Mouse (Mus musculus) right cerebral cortex, adult 18-20 months (tissue): Measurements from ENCODE around the gene Dlg1.
"Not testable (repeated sequence)": the region's sequence is repeated elsewhere in the genome, so short reads cannot be mapped to it uniquely, and the experiment has no call there.

Source experiments
- DNase-seq: peaks from one replicate; pipeline ENCODE4 v3.0.0; 2022; ENCODE audit warnings: mixed read lengths

Dlg1 gene

GRCm38 (mm10) chr16:31657502-31657901, 5.7 kb upstream of the Dlg1 start:
- no peak for DNase-seq

DNA sequence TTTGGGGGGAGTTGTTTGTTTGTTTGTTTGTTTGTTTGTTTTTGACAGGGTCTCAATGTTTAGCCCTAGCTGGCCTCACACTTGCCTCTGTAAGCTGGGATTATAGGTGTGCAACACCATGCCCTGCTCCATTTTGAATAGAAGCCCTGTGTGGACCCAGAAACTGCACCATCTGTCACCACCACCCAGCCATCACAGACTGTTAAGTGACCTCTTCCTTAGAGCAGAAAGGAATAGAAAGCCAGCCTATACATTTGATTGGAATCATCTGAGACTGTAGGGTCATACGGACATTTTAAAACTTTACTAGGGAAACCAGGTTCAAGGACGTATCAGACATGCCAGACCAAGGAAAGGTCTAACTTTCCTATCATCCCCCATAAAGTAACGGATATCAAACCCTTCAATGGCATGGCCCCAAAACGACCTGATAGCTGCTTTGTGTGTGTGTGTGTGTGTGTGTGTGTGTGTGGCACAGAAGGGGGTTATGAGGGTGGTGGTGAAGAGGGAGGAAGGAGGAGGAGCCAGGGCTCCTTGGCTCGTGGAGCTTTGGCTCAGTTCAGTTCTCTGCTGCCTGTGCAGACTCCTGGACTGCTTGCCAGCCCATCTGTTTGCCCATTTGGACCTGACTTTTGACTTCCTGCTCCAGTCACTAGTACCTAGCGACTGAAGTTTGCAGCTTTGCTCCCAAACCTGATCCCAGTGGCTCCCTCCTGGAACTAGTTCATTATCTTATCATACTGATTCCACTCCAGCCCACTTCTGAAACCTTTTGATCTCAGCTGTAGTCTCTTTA, 4.5 kb upstream of the Dlg1 start:
- DNase-seq = no peak

DNA sequence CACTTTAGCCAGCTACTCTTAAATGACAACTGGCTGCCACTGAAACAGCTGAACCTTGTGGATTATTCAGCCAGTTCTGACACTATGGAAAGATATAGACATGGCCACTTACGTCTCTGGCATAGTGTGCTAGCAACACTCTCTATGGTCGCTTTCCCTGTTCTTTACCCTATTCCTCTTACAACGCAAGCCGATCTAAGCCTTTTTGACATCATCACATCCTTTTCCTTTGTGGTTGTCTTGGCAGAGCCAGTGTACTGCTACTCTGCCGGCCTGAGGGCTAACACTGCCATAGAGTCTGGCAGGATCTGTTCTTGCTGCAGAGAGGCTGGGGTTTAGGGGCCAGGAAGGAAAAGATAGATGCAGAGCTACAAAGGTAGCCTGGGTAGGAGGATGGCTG, 3.8 kb upstream of the Dlg1 start:
- DNase-seq = no peak

DNA sequence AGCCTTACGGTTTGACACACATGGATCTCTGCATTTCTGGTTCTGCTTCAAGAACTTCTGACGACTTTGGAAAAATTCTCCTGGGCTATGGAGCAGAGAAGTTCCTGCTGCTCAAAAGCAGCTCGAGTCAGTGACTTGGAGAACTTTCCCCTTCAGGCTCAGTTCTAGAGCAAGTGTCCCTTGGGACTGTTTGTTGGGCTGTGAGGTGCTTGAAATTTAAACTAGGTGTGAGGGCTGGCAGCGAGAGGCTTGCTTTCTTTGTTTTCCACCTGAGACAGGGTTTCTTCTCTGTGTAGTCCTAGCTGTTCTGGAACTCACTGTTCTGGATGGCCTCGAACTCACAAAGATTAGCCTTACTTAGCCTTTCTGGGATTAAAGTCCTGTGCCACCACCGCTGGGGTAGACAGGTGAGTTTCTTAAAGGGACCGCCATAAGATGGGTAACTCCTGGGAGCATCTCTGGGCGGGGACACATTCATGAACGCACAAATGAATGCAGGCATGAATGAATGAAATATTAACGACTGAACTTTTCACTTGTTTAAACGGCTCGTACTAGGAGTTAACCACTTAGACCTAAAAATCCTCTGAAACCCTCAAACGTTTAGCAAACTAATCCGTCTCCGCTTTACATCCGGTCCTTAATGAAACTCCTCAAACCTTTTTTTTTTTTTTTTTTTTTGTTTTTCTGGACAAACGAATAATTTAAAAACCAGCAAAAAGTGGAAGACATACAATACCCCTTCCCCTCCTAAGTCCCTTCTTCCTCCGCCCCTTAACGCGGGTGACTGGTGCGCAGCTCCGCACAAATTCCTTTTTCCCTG, 476 bp upstream of the Dlg1 start:
- DNase-seq = no peak

DNA sequence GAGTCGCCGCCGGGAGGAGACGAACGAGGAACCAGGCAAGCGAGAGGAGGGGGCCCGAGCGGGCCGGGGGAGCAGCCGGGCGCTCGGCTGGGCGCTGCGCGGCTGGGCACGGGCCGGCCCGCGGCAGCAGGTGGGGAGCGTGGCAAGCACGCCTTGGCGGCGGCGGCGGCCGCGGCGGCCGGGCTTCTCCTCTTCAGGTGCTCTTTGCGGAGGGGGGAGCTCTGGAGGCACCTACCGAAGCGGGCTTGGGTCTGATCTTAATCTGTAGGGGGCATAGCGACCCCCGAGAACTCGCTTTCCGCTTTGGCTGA, 999 bp downstream of the Dlg1 start:
- DNase-seq = no peak

- no peak for DNase-seq
Observed at GRCm38 (mm10) chr16:31672202-31672601, 9.0 kb downstream of the Dlg1 start.

- DNase-seq = no peak
Observed at GRCm38 (mm10) chr16:31677463-31677862, 14.2 kb downstream of the Dlg1 start.

DNA sequence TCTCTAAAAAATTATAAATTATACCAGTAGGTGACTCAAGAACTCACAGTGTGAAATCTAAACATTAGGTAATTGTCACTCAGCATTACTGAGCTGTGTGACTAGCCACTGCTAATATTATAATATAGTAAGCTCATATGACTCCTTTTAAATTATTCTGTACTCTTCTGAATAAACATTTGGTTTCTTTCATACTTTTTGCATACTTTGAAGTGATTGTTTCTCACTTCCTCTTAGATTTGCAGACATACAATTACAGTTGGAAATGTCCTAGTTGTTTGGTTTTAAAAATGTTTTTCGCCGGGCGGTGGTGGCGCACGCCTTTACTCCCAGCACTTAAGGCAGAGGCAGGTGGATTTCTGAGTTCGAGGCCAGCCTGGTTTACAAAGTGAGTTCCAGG, 19.0 kb downstream of the Dlg1 start:
- DNase-seq = no peak

DNA sequence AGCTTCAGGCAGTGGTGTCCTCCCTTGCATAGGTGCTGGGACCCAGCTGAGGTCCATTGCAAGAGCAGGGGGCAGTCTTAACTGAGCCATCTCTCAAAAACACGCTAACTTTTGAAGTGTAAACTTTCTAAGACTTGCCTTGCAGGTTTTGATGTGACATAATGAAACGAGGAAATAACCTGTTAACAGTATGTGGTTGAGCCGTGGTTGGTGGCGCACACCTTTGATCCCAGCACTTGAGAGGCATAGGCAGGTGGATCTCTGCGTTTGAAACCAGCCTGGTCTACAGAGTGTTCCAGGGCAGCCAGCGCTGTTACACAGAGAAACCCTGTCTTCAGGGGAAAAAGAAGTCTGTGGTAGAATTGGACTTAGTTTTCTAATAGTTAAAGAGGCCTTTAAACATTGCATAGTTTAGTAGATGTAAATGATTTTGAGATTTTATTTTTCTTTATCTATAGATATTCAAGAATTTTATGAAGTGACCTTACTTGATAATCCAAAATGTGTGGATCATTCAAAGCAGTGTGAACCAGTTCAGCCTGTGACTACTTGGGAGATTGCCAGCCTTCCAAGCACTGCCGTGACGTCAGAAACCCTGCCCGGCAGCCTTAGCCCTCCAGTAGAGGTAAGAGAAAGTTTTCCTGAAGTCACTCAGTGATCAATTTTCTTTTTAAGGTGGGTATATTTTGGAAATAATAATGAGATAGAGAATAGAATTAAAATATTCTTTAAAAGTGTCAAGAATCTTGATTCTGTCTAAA, 20.6 kb downstream of the Dlg1 start:
- no peak for DNase-seq

GRCm38 (mm10) chr16:31684771-31685170, 21.5 kb downstream of the Dlg1 start:
- DNase-seq = no peak

- no peak for DNase-seq
Observed at GRCm38 (mm10) chr16:31687766-31688165, 24.5 kb downstream of the Dlg1 start.

GRCm38 (mm10) chr16:31695286-31696020, 32.2 kb downstream of the Dlg1 start:
- DNase-seq = peak; percentile 77

DNA sequence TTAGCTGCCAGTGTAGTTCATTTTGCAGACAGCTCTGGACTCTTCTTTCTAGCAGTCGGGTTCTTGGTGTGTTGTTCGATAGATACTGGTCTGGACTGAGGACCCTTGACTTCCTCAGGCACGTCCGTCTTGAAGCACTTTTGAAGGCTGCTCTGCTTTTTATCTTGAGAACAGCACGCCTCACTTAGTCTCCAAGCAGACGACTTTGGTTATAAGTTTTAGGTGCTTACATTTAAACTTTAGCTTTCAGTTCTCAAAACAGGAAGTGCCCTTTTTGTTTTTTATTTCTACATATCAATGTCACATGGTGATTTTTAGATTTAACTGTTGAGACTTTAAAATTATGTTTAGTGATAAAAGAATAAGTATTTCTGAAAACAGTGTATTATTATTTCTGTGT, 33.1 kb downstream of the Dlg1 start:
- no peak for DNase-seq

DNA sequence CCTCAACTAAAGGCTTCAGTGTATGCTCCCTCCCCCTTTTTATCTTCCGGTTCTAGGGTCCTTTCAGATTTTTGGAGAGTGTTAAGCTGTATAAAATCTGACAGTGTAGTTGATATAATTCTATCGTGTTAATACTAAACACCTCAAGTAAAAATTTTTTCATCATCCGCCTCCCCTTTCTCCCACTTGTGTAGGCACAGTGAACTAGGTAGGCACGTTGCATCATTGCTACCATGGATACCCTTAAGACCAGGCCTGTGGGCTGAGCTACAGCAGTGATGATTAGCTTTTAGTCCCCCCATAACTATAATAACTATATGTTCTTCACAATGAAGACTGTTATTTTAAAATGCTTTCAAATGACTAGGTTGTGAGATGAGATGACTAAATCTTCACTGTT, 34.1 kb downstream of the Dlg1 start:
- DNase-seq = peak; percentile 48

- no peak for DNase-seq
Observed at GRCm38 (mm10) chr16:31705213-31705612, 42.0 kb downstream of the Dlg1 start.

DNA sequence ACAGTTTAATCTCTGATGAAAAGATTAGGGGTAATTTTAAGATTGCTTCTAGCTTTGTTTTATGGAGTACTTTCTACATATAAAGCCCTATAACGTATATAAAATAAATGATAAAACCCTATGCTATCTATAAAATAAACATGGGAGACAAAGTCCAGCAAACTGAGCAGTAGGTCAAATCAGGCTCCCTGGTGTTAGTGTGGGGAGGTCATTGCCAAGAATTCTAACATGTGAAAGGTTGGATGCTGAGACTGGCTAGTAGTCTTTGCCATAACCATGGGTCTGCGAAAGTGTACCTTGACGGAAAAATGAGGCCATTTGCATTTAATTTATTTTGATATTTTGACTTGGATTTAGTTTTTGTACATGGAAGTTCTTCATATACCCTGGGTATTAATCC, 42.7 kb downstream of the Dlg1 start:
- DNase-seq = no peak

- DNase-seq = no peak
Observed at GRCm38 (mm10) chr16:31707326-31707725, 44.1 kb downstream of the Dlg1 start.

DNA sequence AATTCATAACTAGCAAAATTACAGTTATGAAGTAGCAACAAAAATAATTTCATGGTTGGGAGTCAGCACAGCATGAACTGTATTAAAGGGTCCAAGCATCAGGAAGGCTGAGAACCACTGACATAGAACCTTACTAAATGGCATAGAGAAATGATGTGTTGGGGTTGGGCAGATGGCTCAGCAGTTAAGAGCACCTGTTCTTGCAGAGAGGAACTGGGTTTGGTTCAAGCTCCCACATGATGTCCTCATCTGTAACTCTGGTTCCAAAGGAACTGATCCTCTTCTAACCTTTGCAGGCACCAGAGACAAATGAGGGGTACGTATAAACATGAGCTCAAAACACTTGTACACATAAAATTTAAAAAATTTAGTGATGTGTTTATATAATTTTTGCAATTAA, 59.7 kb downstream of the Dlg1 start:
- no peak for DNase-seq

- no peak for DNase-seq
Observed at GRCm38 (mm10) chr16:31724121-31724520, 60.9 kb downstream of the Dlg1 start.

GRCm38 (mm10) chr16:31724818-31725217, 61.6 kb downstream of the Dlg1 start:
- no peak for DNase-seq

GRCm38 (mm10) chr16:31730971-31731370, 67.7 kb downstream of the Dlg1 start:
- not testable (repeated sequence) for DNase-seq

DNA sequence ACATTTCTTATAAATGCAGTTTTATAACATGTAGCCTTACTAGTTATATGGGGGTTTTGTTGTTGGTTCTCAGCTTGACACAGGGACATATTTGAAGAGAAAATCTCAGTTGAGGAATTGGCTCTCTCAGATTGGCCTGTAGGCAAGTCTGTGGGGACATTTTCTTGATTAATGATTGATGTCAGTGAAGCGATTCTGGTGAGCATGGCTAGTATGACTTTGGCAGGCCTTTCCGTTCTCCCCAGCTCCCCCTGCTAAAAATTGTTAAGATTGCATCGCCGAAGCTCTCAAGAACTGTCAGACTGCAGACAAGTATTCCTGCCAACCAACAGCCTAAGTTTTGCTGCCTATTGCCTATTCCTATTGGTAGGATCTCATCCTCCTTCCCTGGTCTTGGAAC, 73.8 kb downstream of the Dlg1 start:
- DNase-seq = no peak

DNA sequence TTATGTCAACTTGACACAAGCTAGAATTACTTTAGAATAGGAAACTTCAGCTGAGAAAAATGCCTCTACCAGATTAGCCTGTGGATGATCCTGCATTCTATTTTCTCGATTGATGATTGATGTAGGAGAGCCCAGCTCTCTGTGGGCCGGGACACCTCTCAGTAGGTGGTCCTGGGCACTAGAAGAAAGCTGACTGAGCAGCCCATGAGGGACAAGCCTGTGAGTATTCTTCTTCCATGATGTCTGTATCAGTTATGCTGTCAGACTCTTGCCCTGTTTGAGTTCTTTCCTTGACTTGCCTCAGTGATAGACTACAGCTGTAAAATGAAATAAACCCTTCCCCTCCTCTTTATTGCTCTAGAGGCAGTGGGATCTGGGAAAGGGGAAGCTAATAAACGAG, 74.5 kb downstream of the Dlg1 start:
- DNase-seq = no peak
